Mouse (Mus musculus): ENCODE measurements at regions not wholly inside any gene's neighbourhood (a gene's known extent, or its start where the extent isn't known, plus 50 kb on each side); places are given as distances from the start of the nearest gene placed in this dataset.

- no peak for TF ChIP-seq POLR2A (IDR thresholded peaks at IDR 0.05; ENCODE audit: extremely low read depth, insufficient read depth, low read length)
- no peak for TF ChIP-seq CTCF (IDR thresholded peaks at IDR 0.05; ENCODE audit: low read depth, low read length)
Measured at GRCm38 (mm10) chr13:52190848-52191590, 340.1 kb downstream of the Diras2 start.

Data from liver, adult 2 months (tissue).